Mouse (Mus musculus) midbrain, embryonic 11.5 days (tissue): ENCODE results near the gene Sdhc. TPM values are rescaled to one million over a fixed set of nuclear protein-coding genes. Genes with fewer than 3 reads are reported as not detected.

Experiments used
- microRNA-seq: library from miRNA; unstranded; fragments of <30 nt; microRNA quantifications from one replicate; pipeline ENCODE4, GENCODE M21; 2017
- polyA plus RNA-seq: library from polyadenylated mRNA; unstranded; fragments of >200 nt; fragmentation: Nextera tagmentation; extraction: Ambion mirVana; gene quantifications from 2 replicates; pipeline ENCODE4 v1.2.1, GENCODE M21; 2014

Gene Sdhc
- polyA plus RNA-seq, 1 experiment from 2014 or later, result 314 TPM

Small RNAs within 50 kb of the gene (microRNA-seq; reads per million reads assigned to microRNA genes)
- gene Gm27844, result not detected

Other genes with a start within 250 kb of the Sdhc start
- not detected in 2 replicates for gene Fcrlb, start 237.7 kb downstream of the Sdhc start, polyA plus RNA-seq
- gene Fcrla, start 223.0 kb downstream of the Sdhc start, polyA plus RNA-seq, result not detected in 2 replicates
- 0.18 TPM in 1 of 2 replicates, not detected in the other for gene Fcgr2b, start 174.1 kb downstream of the Sdhc start, polyA plus RNA-seq
- gene Fcgr4, start 131.7 kb downstream of the Sdhc start, polyA plus RNA-seq, result 0.18 and 0.55 TPM in 2 replicates
- 8.5 and 8.6 TPM in 2 replicates for gene Fcgr3, start 85.7 kb downstream of the Sdhc start, polyA plus RNA-seq
- 1.7 and 2.4 TPM in 2 replicates for gene Cfap126, start 36.7 kb downstream of the Sdhc start, polyA plus RNA-seq
- 0.12 TPM in 2 replicates for gene Mpz, start 108 bp upstream of the Sdhc start, polyA plus RNA-seq
- 30.1 and 32.0 TPM in 2 replicates for gene Pcp4l1, start 45.7 kb upstream of the Sdhc start, polyA plus RNA-seq
- gene Nr1i3, start 63.4 kb upstream of the Sdhc start, polyA plus RNA-seq, result 0.10 and 0.18 TPM in 2 replicates
- 24.0 and 24.7 TPM in 2 replicates for gene Tomm40l, start 71.9 kb upstream of the Sdhc start, polyA plus RNA-seq
- 2.1 and 3.7 TPM in 2 replicates for gene Apoa2, start 74.5 kb upstream of the Sdhc start, polyA plus RNA-seq
- gene Fcer1g, start 83.8 kb upstream of the Sdhc start, polyA plus RNA-seq, result 25.5 and 27.3 TPM in 2 replicates
- 4.0 and 4.4 TPM in 2 replicates for gene Adamts4, start 99.8 kb upstream of the Sdhc start, polyA plus RNA-seq
- gene Ndufs2, start 100.8 kb upstream of the Sdhc start, polyA plus RNA-seq, result 232 and 274 TPM in 2 replicates
- gene B4galt3, start 119.7 kb upstream of the Sdhc start, polyA plus RNA-seq, result 49.5 and 58.4 TPM in 2 replicates
- gene Ppox, start 130.6 kb upstream of the Sdhc start, polyA plus RNA-seq, result 54.1 and 56.3 TPM in 2 replicates
- 84.7 and 88.6 TPM in 2 replicates for gene Usp21, start 137.4 kb upstream of the Sdhc start, polyA plus RNA-seq
- gene Ufc1, start 144.4 kb upstream of the Sdhc start, polyA plus RNA-seq, result 115 and 117 TPM in 2 replicates
- gene Dedd, start 178.5 kb upstream of the Sdhc start, polyA plus RNA-seq, result 45.1 and 46.7 TPM in 2 replicates
- gene Nit1, start 195.0 kb upstream of the Sdhc start, polyA plus RNA-seq, result 31.9 and 32.7 TPM in 2 replicates
- gene Pfdn2, start 195.1 kb upstream of the Sdhc start, polyA plus RNA-seq, result 64.8 and 69.8 TPM in 2 replicates
- 1.4 and 2.3 TPM in 2 replicates for gene Klhdc9, start 210.2 kb upstream of the Sdhc start, polyA plus RNA-seq
- 0.49 and 0.65 TPM in 2 replicates for gene Nectin4, start 219.5 kb upstream of the Sdhc start, polyA plus RNA-seq
- gene Arhgap30, start 238.4 kb upstream of the Sdhc start, polyA plus RNA-seq, result 0.38 and 0.57 TPM in 2 replicates